9 mouse cellular contexts compared by ENCODE assay signal in genomic region chr10:51792030-51792429, GRCm38 (mm10).
DNase-seq lines count a peak whose midpoint lies in the region; ATAC-seq and TF ChIP-seq lines count a peak whose summit lies in the region.
"Had no signal": no experiment of that assay in that cellular context is flagged by ENCODE, and none has a peak within 500 bp of the region (broad histone marks: within the 10 kb centered on the region; RNA-seq: fewer than 3 reads in every experiment).

No protein-coding gene starts in this region.

- WGBS in kidney, postnatal 0 days: 2% methylated on average over 1 of the region's 1 CpGs

- no peak overlapping the region for H3K9ac ChIP-seq in kidney, postnatal 0 days (ENCODE audit: low read depth, low read length)

- no peak for ATAC-seq in CD4-positive, CD25-positive, alpha-beta regulatory T cell, adult 4 months
- no peak for ATAC-seq in kidney, postnatal 0 days (replicated peaks; ENCODE audit: low FRiP score, low read depth)

- TF ChIP-seq CTCF in kidney, postnatal 0 days (IDR thresholded peaks at IDR 0.05; ENCODE audit: low read depth): peak; percentile 62

- no peaks in the 10 kb centered on the region for H3K4me1 ChIP-seq in kidney, postnatal 0 days (replicated peaks; ENCODE audit: insufficient read depth, low read length)

- no peaks in the 10 kb centered on the region for H3K9me3 ChIP-seq in kidney, postnatal 0 days (replicated peaks; ENCODE audit: low read length)

- peak; percentile 32 for DNase-seq in CD4-positive, CD25-positive, alpha-beta regulatory T cell, adult 2 months (ENCODE audit: low read depth, low spot score)
- peak; percentile 53 for DNase-seq in kidney, postnatal 0 days (ENCODE audit: low spot score)
- no peak for DNase-seq in kidney, postnatal 4 days
- DNase-seq in R1 (ENCODE audit: low read depth, low spot score): peak; percentile 20
- DNase-seq in lung, postnatal 36 days: peak; percentile 8
- no peak for DNase-seq in frontal cortex, postnatal 14 days (ENCODE audit: low spot score in 2 of 2)
- no peak for DNase-seq in thymus, postnatal 36 days
- DNase-seq: kidney, postnatal 25 days had no signal

- H3K27ac ChIP-seq in kidney, postnatal 0 days: no peak overlapping the region

- no peaks in the 10 kb centered on the region for H3K27me3 ChIP-seq in kidney, postnatal 0 days (ENCODE audit: insufficient read depth, low read length)

- H3K4me2 ChIP-seq in kidney, postnatal 0 days (ENCODE audit: low read length): no peak overlapping the region

- no peak overlapping the region for H3K4me3 ChIP-seq in kidney, postnatal 0 days (replicated peaks; ENCODE audit: low read depth, low read length)

- H3K36me3 ChIP-seq in kidney, postnatal 0 days (ENCODE audit: insufficient read depth, low read length): no peaks in the 10 kb centered on the region

Comparison
In these comparisons a context has a peak if more than half of its experiments do, and no peak if none do; other contexts are left out.
1. DNase-seq: peak in CD4-positive, CD25-positive, alpha-beta regulatory T cell, adult 2 months (single experiment), kidney, postnatal 0 days (single experiment), R1 (single experiment) and lung, postnatal 36 days (single experiment); none in kidney, postnatal 4 days (0 of 2), frontal cortex, postnatal 14 days (0 of 2) and thymus, postnatal 36 days (0 of 2).